Mouse (Mus musculus): ENCODE measurements around the gene Mark4. TPM values are rescaled to one million over a fixed set of nuclear protein-coding genes. Genes with fewer than 3 reads are reported as not detected.

Gene Mark4
- polyA plus RNA-seq, 1 experiment from 2014 or later = 34.8 TPM

- in situ Hi-C loops (cut with MboI; ENCODE audit: low pct_unique_long_range_greater_than_20kb) = loop anchor here (5.0 kb wide), 1 partner anchor 37 kb away; no protein-coding TSS in a partner anchor
- DNase-seq (ENCODE audit: low read depth, low spot score) = no peak
- no peak for ATAC-seq
- CTCF ChIA-PET = no interaction called here
- POLR2A ChIA-PET = interaction anchor here (1.2 kb wide), 1 partner anchor 15 kb away, joined by 5 read pairs; no protein-coding TSS in a partner anchor
- TF ChIP-seq CTCF (IDR thresholded peaks at IDR 0.05) = no peak
- H3K27me3 ChIP-seq = no peaks in the 10 kb centered on the region
These were observed 1.9 kb upstream of the Mark4 start for GRCm38 (mm10) chr7:19460500-19460899.

GRCm38 (mm10) chr7:19459144-19459870, 686 bp upstream of the Mark4 start:
- in situ Hi-C loops (cut with MboI; ENCODE audit: low pct_unique_long_range_greater_than_20kb) = no loop called here
- ChIA-PET POLR2A (no interaction called here), CTCF (no interaction called here)
- peak; percentile 14 for ATAC-seq
- no peak for DNase-seq (ENCODE audit: low read depth, low spot score)
- no peaks in the 10 kb centered on the region for H3K27me3 ChIP-seq
- no peak for TF ChIP-seq CTCF (IDR thresholded peaks at IDR 0.05)

GRCm38 (mm10) chr7:19458072-19458486, 542 bp downstream of the Mark4 start:
- ChIA-PET CTCF (interaction anchor here (1.0 kb wide), 1 partner anchor 17 kb away, joined by 4 read pairs; no protein-coding TSS in a partner anchor), POLR2A (no interaction called here)
- no peak for DNase-seq (ENCODE audit: low read depth, low spot score)
- no peak for TF ChIP-seq CTCF (IDR thresholded peaks at IDR 0.05)
- ATAC-seq = peak; percentile 49
- in situ Hi-C loops (cut with MboI; ENCODE audit: low pct_unique_long_range_greater_than_20kb) = no loop called here
- no peaks in the 10 kb centered on the region for H3K27me3 ChIP-seq

- peak; percentile 13 for ATAC-seq
- no peaks in the 10 kb centered on the region for H3K27me3 ChIP-seq
- no peak for DNase-seq (ENCODE audit: low read depth, low spot score)
- TF ChIP-seq CTCF (IDR thresholded peaks at IDR 0.05) = no peak
- in situ Hi-C loops (cut with MboI; ENCODE audit: low pct_unique_long_range_greater_than_20kb) = no loop called here
- ChIA-PET POLR2A (no interaction called here), CTCF (interaction anchor here (1.0 kb wide), 1 partner anchor 18 kb away, joined by 4 read pairs; no protein-coding TSS in a partner anchor)
These were observed 1.1 kb downstream of the Mark4 start for GRCm38 (mm10) chr7:19457414-19458071.

- ChIA-PET POLR2A (no interaction called here), CTCF (no interaction called here)
- ATAC-seq (no peak), DNase-seq (ENCODE audit: low read depth, low spot score) (no peak)
- no peaks in the 10 kb centered on the region for H3K27me3 ChIP-seq
- in situ Hi-C loops (cut with MboI; ENCODE audit: low pct_unique_long_range_greater_than_20kb) = no loop called here
- no peak for TF ChIP-seq CTCF (IDR thresholded peaks at IDR 0.05)
These were observed 2.0 kb downstream of the Mark4 start for GRCm38 (mm10) chr7:19456628-19457027.

- POLR2A ChIA-PET = no interaction called here
- CTCF ChIA-PET = no interaction called here
- no peaks in the 10 kb centered on the region for H3K27me3 ChIP-seq
- DNase-seq (ENCODE audit: low read depth, low spot score) (no peak), ATAC-seq (no peak)
- in situ Hi-C loops (cut with MboI; ENCODE audit: low pct_unique_long_range_greater_than_20kb) = no loop called here
- TF ChIP-seq CTCF (IDR thresholded peaks at IDR 0.05) = no peak
These were observed 2.7 kb downstream of the Mark4 start for GRCm38 (mm10) chr7:19455819-19456495.

- DNase-seq (ENCODE audit: low read depth, low spot score) (no peak), ATAC-seq (no peak)
- in situ Hi-C loops (cut with MboI; ENCODE audit: low pct_unique_long_range_greater_than_20kb) = no loop called here
- POLR2A ChIA-PET = interaction anchor here (0.7 kb wide), 1 partner anchor 11 kb away, joined by 3 read pairs; no protein-coding TSS in a partner anchor
- H3K27me3 ChIP-seq = no peaks in the 10 kb centered on the region
- TF ChIP-seq CTCF (IDR thresholded peaks at IDR 0.05) = no peak
- CTCF ChIA-PET = interaction anchor here (1.0 kb wide), 1 partner anchor 12 kb away, joined by 5 read pairs; no protein-coding TSS in a partner anchor
These were observed 3.4 kb downstream of the Mark4 start for GRCm38 (mm10) chr7:19455186-19455585.

- CTCF ChIA-PET = interaction anchor here (1.6 kb wide), 1 partner anchor 35 kb away, joined by 4 read pairs; no protein-coding TSS in a partner anchor
- no peak for ATAC-seq
- in situ Hi-C loops (cut with MboI; ENCODE audit: low pct_unique_long_range_greater_than_20kb) = no loop called here
These were observed 9.5 kb downstream of the Mark4 start for GRCm38 (mm10) chr7:19449165-19449564.

GRCm38 (mm10) chr7:19447689-19448088, 10.9 kb downstream of the Mark4 start:
- H3K27me3 ChIP-seq = no peaks in the 10 kb centered on the region
- ATAC-seq = no peak
- in situ Hi-C loops (cut with MboI; ENCODE audit: low pct_unique_long_range_greater_than_20kb) = no loop called here
- TF ChIP-seq CTCF (IDR thresholded peaks at IDR 0.05) = no peak
- DNase-seq (ENCODE audit: low read depth, low spot score) = no peak
- ChIA-PET CTCF (interaction anchor here (1.1 to 1.6 kb wide), 2 partner anchors 33 to 43 kb away, joined by 3 to 4 read pairs; no protein-coding TSS in a partner anchor), POLR2A (no interaction called here)

More at GRCm38 (mm10) chr7:19449165-19449564, 9.5 kb downstream of the Mark4 start:
- no peaks in the 10 kb centered on the region for H3K27me3 ChIP-seq
- POLR2A ChIA-PET = no interaction called here
- no peak for DNase-seq (ENCODE audit: low read depth, low spot score)
- TF ChIP-seq CTCF (IDR thresholded peaks at IDR 0.05) = no peak

- DNase-seq (ENCODE audit: low read depth, low spot score) = no peak
- no peak for TF ChIP-seq CTCF (IDR thresholded peaks at IDR 0.05)
- CTCF ChIA-PET = no interaction called here
These were observed 13.8 kb downstream of the Mark4 start for GRCm38 (mm10) chr7:19444801-19445200.

More at GRCm38 (mm10) chr7:19444801-19445200, 13.8 kb downstream of the Mark4 start:
- H3K27me3 ChIP-seq = no peaks in the 10 kb centered on the region
- in situ Hi-C loops (cut with MboI; ENCODE audit: low pct_unique_long_range_greater_than_20kb) = no loop called here
- ATAC-seq = no peak
- POLR2A ChIA-PET = no interaction called here
